Mouse (Mus musculus) ES-Bruce4 (cell line): ENCODE measurements around the gene Csnk1d.

ENCODE experiments used
- CTCF ChIP-seq: IDR thresholded peaks from one replicate; pipeline ENCODE4 v1.8.1; 2011; ENCODE audit warnings: low read depth, low read length
- EP300 ChIP-seq: IDR thresholded peaks from 2 replicates; pipeline ENCODE4 v1.6.1; 2011; ENCODE audit warnings: low read depth, low read length; ENCODE audit not compliant: insufficient read depth
- POLR2A ChIP-seq: IDR thresholded peaks from one replicate; pipeline ENCODE4 v1.8.1; 2011; ENCODE audit warnings: low read length; ENCODE audit not compliant: insufficient read depth

GRCm38 (mm10) chr11:120954936-120955335 lies 36.2 kb downstream of the Csnk1d start:
- TF ChIP-seq CTCF (no peak), EP300 (no peak), POLR2A (no peak)
